Mouse (Mus musculus): ENCODE results near the gene BC067074. TPM values are rescaled to one million over a fixed set of nuclear protein-coding genes. Genes with fewer than 3 reads are reported as not detected.

Gene BC067074
- total and polyA plus RNA-seq, 3 experiments: not detected

GRCm38 (mm10) chr13:113359676-113360075 lies 66.7 kb downstream of the BC067074 start:
- Histone ChIP-seq H3K79me2 (ENCODE audit: control insufficient read depth, insufficient read depth, low read length, poor library complexity) (no peaks in the 10 kb centered on the region), H3K4me3 (ENCODE audit: control insufficient read depth in 1 of 2, insufficient read depth in 1 of 2, low read depth in 2 of 2, low read length in 2 of 2) (no peak overlapping the region), H3K9ac (ENCODE audit: control insufficient read depth, low read depth, low read length, poor library complexity, severe bottlenecking) (no peak overlapping the region), H3K27ac (ENCODE audit: control insufficient read depth, low read depth, low read length) (no peak overlapping the region), H3K36me3 (ENCODE audit: control insufficient read depth in 1 of 2, insufficient read depth in 2 of 2, low read length in 2 of 2) (no peaks in the 10 kb centered on the region), H3K4me1 (ENCODE audit: control insufficient read depth in 1 of 2, insufficient read depth in 2 of 2, low read length in 2 of 2) (no peaks in the 10 kb centered on the region), H3K9me3 (replicated peaks; ENCODE audit: insufficient read depth, low read length) (no peaks in the 10 kb centered on the region), H3K27me3 (ENCODE audit: control insufficient read depth in 1 of 2, insufficient read depth in 2 of 2, low read length in 2 of 2) (no peaks in the 10 kb centered on the region)
- DNase-seq (ENCODE audit: low read depth, low spot score): no peak
- TF ChIP-seq MAX (IDR thresholded peaks at IDR 0.05; ENCODE audit: low read length) (no peak), USF1 (IDR thresholded peaks at IDR 0.05; ENCODE audit: low read depth, low read length) (no peak), JUND (IDR thresholded peaks at IDR 0.05; ENCODE audit: low read depth, low read length) (no peak), POLR2AphosphoS5 (IDR thresholded peaks at IDR 0.05; ENCODE audit: borderline replicate concordance, low read depth, low read length) (no peak), MAFK (IDR thresholded peaks at IDR 0.05; ENCODE audit: borderline replicate concordance, low read depth, low read length) (no peak), NRF1 (IDR thresholded peaks at IDR 0.05; ENCODE audit: insufficient read depth, low read depth, low read length, poor library complexity, severe bottlenecking) (no peak), MYB (IDR thresholded peaks at IDR 0.05; ENCODE audit: low read depth, low read length) (no peak), ZMIZ1 (IDR thresholded peaks at IDR 0.05; ENCODE audit: low read depth, low read length) (no peak), GATA1 (IDR thresholded peaks at IDR 0.05; ENCODE audit: low read depth, low read length) (no peak), MXI1 (IDR thresholded peaks at IDR 0.05; ENCODE audit: low read depth, low read length) (no peak), TBP (IDR thresholded peaks at IDR 0.05; ENCODE audit: low read depth, low read length) (no peak), MAZ (IDR thresholded peaks at IDR 0.05; ENCODE audit: low read depth, low read length) (no peak), GABPA (IDR thresholded peaks at IDR 0.05; ENCODE audit: low read depth, low read length) (no peak), UBTF (IDR thresholded peaks at IDR 0.05; ENCODE audit: borderline replicate concordance, insufficient read depth, low read depth, low read length) (no peak), ZKSCAN1 (IDR thresholded peaks at IDR 0.05; ENCODE audit: low read depth, low read length) (no peak), RAD21 (IDR thresholded peaks at IDR 0.05; ENCODE audit: low read depth, low read length) (no peak), SMC3 (IDR thresholded peaks at IDR 0.05; ENCODE audit: low read depth, low read length) (no peak), NELFE (IDR thresholded peaks at IDR 0.05; ENCODE audit: low read depth, low read length) (no peak), USF2 (IDR thresholded peaks at IDR 0.05; ENCODE audit: borderline replicate concordance in 1 of 2, insufficient read depth in 1 of 2, low read depth in 1 of 2, low read length in 2 of 2) (no peak), ZNF384 (IDR thresholded peaks at IDR 0.05; ENCODE audit: low read depth, low read length) (no peak)

- no peak for DNase-seq (ENCODE audit: low read depth, low spot score)
- no peak overlapping the region for H3K27ac ChIP-seq (ENCODE audit: control insufficient read depth, low read depth, low read length)
- H3K9ac ChIP-seq (ENCODE audit: control insufficient read depth, low read depth, low read length, poor library complexity, severe bottlenecking): no peak overlapping the region
- H3K27me3 ChIP-seq (ENCODE audit: control insufficient read depth in 1 of 2, insufficient read depth in 2 of 2, low read length in 2 of 2): no peaks in the 10 kb centered on the region
- no peaks in the 10 kb centered on the region for H3K4me1 ChIP-seq (ENCODE audit: control insufficient read depth in 1 of 2, insufficient read depth in 2 of 2, low read length in 2 of 2)
- no peaks in the 10 kb centered on the region for H3K36me3 ChIP-seq (ENCODE audit: control insufficient read depth in 1 of 2, insufficient read depth in 2 of 2, low read length in 2 of 2)
- no peaks in the 10 kb centered on the region for H3K79me2 ChIP-seq (ENCODE audit: control insufficient read depth, insufficient read depth, low read length, poor library complexity)
- TF ChIP-seq EP300 (IDR thresholded peaks at IDR 0.05; ENCODE audit: low read depth in 1 of 2, low read length in 2 of 2) (no peak), USF1 (IDR thresholded peaks at IDR 0.05; ENCODE audit: low read depth, low read length) (no peak), ZNF384 (IDR thresholded peaks at IDR 0.05; ENCODE audit: low read depth, low read length) (no peak), POLR2A (IDR thresholded peaks at IDR 0.05; ENCODE audit: control insufficient read depth in 1 of 2, insufficient read depth in 1 of 2, low read depth in 1 of 2, low read length in 2 of 2, poor library complexity in 1 of 2) (no peak)
- no peak overlapping the region for H3K4me3 ChIP-seq (ENCODE audit: control insufficient read depth in 1 of 2, insufficient read depth in 1 of 2, low read depth in 2 of 2, low read length in 2 of 2)
- no peaks in the 10 kb centered on the region for H3K9me3 ChIP-seq (replicated peaks; ENCODE audit: insufficient read depth, low read length)
Measured at GRCm38 (mm10) chr13:113365976-113366375, 73.0 kb downstream of the BC067074 start.
